Mouse (Mus musculus): ENCODE results near the gene Egfl7. TPM values are rescaled to one million over a fixed set of nuclear protein-coding genes. Genes with fewer than 3 reads are reported as not detected.

The Egfl7 gene
- polyA plus RNA-seq, 1 experiment from 2014 or later: 64.8 TPM

DNA sequence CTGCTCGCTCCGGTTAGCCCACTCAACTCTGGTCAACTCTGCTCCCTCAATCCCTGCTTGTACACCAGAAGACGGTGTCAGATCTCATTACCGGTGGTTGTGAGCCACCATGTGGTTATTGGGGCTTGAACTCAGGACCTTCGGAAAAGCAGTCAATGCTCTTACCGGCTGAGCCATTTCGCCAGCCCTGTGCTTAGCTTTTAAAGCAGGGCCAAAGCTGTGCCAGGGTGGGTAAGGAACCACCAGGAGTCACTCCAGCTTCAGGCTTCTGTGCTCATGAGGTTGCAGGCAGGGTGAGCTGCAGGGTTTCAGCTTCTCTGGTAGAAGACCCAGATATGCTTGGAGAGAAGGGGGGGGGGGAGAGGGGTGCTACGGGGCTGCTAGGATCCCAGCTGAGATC is 25.5 kb downstream of the Egfl7 start:
- peaks cover 53% of the 10 kb centered on the region for H3K27me3 ChIP-seq
- 85% methylated on average over 8 of the region's 8 CpGs for WGBS

DNA sequence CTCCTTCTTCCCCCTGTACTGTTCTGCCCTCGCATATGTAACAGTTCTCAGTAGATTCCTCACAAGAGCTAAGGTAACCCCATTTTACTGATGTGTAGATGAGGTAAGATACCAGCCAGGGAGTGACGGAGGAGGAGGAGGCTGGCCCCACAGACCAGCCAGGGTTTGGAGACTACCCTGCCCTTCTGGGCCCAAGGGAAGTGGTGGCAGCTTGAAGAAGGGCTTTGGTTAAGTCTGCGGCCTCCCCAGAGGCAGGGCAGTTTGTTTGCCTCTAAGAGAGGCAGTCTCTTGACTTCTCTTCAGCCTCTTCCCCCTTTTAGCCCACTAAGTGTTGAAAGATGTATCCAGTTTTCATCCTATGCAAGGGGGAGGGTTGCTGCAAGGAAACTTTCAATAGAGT is 26.8 kb downstream of the Egfl7 start:
- Histone ChIP-seq H3K36me3 (no peaks in the 10 kb centered on the region), H3K4me2 (replicated peaks) (no peak overlapping the region), H3K27ac (replicated peaks) (no peak overlapping the region), H3K9me3 (no peaks in the 10 kb centered on the region), H3K27me3 (peaks cover 53% of the 10 kb centered on the region), H3K4me3 (no peak overlapping the region), H3K4me1 (peaks cover 14% of the 10 kb centered on the region), H3K9ac (replicated peaks) (no peak overlapping the region)
- 91% methylated on average over 3 of the region's 3 CpGs for WGBS
- no peak for ATAC-seq (ENCODE audit: low FRiP score, low read depth)

More for the DNA sequence above, 25.5 kb downstream of the Egfl7 start:
- no peak for ATAC-seq (ENCODE audit: low FRiP score, low read depth)
- Histone ChIP-seq H3K4me2 (replicated peaks) (no peak overlapping the region), H3K9ac (replicated peaks) (no peak overlapping the region), H3K4me1 (peaks cover 14% of the 10 kb centered on the region), H3K27ac (replicated peaks) (no peak overlapping the region), H3K4me3 (no peak overlapping the region), H3K36me3 (no peaks in the 10 kb centered on the region), H3K9me3 (no peaks in the 10 kb centered on the region)

DNA sequence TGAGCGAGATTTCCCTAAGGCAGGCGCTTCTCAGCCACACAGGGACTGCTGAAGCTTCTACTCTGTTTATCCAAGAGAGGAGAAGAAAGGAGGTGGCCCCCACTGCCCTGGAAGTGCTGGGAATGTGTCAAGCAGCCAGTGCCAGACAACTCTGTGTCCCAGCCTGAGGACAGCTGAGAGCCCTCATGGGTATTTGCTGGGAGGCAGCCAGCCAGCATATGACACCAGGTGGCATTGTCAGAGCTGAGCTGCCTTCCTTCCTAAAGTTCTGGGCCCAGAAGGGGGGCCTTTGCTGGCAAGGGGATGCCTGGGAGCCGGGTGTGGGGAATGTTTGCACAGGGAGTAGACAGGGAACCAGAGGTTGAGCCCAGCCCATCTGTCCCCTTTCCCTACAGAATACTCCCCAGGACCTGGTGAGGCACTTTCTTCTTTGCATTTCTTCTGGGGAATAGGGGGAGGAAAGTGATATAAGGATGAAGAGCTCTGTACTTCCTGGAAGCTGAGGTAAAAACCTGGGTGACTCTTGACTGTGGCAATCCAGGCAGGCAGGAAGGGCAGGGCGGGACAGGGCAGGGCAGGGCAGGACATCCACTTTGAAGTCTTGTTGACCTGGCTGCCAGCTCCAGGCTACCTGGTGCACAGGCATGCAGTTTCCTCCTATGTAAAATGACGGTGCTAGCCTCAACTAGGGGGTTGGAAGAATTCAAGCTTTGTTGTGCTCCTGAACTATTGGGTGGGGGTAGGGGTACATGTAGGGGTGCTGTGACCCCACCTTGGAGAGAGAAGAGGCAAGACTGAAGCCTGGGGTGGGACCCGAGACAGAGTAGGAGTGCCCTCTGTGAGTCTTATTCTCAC is 27.5 kb downstream of the Egfl7 start:
- no peak overlapping the region for H3K9ac ChIP-seq (replicated peaks)
- peaks cover 14% of the 10 kb centered on the region for H3K4me1 ChIP-seq
- ATAC-seq (ENCODE audit: low FRiP score, low read depth): no peak
- H3K27me3 ChIP-seq: peaks cover 53% of the 10 kb centered on the region
- no peak overlapping the region for H3K4me3 ChIP-seq
- H3K9me3 ChIP-seq: no peaks in the 10 kb centered on the region
- H3K4me2 ChIP-seq (replicated peaks): no peak overlapping the region
- H3K27ac ChIP-seq (replicated peaks): no peak overlapping the region
- no peaks in the 10 kb centered on the region for H3K36me3 ChIP-seq
- 59% methylated on average over 6 of the region's 6 CpGs for WGBS

DNA sequence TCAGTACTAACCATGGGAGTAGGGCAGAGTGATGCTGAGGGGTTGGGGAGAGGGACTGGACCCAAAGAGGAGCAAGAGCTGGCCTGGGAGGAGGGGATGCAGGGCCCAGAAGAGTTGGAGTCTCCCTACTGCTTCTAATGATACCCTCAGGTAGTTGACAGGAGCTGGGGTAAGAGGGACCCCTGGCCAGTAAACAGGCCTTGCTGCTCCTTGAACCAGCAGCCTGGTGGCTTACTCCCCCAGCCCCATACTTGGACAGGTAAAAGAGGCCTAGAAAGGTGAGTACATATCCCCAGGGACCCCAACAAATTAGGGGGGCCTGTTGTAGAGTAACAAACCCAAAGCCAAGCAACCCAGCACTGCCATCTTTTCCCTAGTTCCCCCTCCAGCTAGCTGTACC is 29.0 kb downstream of the Egfl7 start:
- Histone ChIP-seq H3K36me3 (no peaks in the 10 kb centered on the region), H3K4me2 (replicated peaks) (no peak overlapping the region), H3K9ac (replicated peaks) (no peak overlapping the region), H3K4me1 (peaks cover 8% of the 10 kb centered on the region), H3K4me3 (no peak overlapping the region), H3K27me3 (peaks cover 38% of the 10 kb centered on the region), H3K27ac (replicated peaks) (no peak overlapping the region), H3K9me3 (no peaks in the 10 kb centered on the region)
- no peak for ATAC-seq (ENCODE audit: low FRiP score, low read depth)

DNA sequence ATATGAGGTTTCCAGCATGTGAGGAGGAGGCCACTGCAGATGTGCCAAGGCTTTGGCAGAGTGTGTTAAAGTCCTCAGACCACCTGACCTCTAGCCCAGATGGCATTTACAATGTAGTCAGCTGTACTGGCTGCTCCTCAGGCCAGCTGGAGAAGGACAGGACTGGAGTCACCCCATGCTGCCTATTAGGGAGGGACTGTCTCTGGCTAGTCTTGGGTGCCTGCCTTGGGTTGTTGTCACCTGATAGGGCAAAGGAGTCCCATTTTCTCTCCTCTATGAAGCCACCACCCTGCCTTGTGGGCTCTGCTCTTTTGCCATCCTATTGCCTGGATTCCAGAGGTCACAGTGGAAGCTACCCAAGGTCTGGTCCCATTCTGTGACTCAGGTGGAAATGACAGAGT is 29.4 kb downstream of the Egfl7 start:
- no peak overlapping the region for H3K4me3 ChIP-seq
- H3K9ac ChIP-seq (replicated peaks): no peak overlapping the region
- H3K27ac ChIP-seq (replicated peaks): no peak overlapping the region
- peaks cover 3% of the 10 kb centered on the region for H3K4me1 ChIP-seq
- peaks cover 33% of the 10 kb centered on the region for H3K27me3 ChIP-seq
- no peak for ATAC-seq (ENCODE audit: low FRiP score, low read depth)
- H3K4me2 ChIP-seq (replicated peaks): no peak overlapping the region
- H3K9me3 ChIP-seq: no peaks in the 10 kb centered on the region
- no peaks in the 10 kb centered on the region for H3K36me3 ChIP-seq

DNA sequence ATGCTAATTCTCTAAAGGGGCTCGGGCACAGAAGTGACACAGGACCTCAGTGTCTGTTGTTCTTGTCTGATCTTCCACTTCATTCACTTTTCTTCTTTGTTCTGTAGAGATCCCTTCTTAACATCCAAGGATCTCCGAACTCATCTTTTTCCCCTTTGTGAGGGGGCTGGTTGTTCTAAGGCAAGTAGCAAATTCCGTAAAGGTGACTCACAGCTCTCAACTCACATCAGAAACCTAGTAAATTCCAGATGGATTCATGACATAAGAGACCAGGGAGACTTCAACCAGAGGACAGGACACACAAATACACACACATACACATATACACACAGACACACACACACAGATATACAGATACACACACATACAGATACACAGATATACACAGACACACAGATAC is 30.7 kb downstream of the Egfl7 start:
- no peaks in the 10 kb centered on the region for H3K36me3 ChIP-seq
- WGBS: 66% methylated on average over 3 of the region's 3 CpGs
- H3K4me2 ChIP-seq (replicated peaks): no peak overlapping the region
- H3K27ac ChIP-seq (replicated peaks): no peak overlapping the region
- H3K4me1 ChIP-seq: no peaks in the 10 kb centered on the region
- H3K9ac ChIP-seq (replicated peaks): no peak overlapping the region
- H3K27me3 ChIP-seq: peaks cover 26% of the 10 kb centered on the region
- no peaks in the 10 kb centered on the region for H3K9me3 ChIP-seq
- no peak for ATAC-seq (ENCODE audit: low FRiP score, low read depth)
- H3K4me3 ChIP-seq: no peak overlapping the region

DNA sequence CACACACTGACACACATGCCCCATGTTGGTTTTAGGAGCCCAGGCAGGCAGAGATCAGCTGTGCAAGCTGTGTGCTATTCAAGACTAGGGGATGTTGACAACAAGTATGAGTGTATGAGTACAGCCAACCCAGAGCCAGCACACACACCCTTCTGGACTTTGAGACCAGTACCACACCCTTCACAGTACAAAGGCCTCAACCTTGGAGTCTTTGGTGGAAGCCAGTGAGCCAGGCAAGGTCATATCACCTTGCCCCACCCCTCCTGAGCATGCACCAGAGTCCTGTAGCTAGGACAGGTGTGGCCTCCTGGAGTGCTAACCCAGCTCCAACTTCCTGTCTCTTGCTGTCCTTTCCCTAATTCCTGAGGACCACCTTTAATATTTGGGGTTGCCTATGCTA is 31.2 kb downstream of the Egfl7 start:
- H3K4me2 ChIP-seq (replicated peaks): no peak overlapping the region
- peaks cover 21% of the 10 kb centered on the region for H3K27me3 ChIP-seq
- H3K36me3 ChIP-seq: no peaks in the 10 kb centered on the region
- H3K4me3 ChIP-seq: no peak overlapping the region
- no peaks in the 10 kb centered on the region for H3K9me3 ChIP-seq
- H3K27ac ChIP-seq (replicated peaks): no peak overlapping the region
- ATAC-seq (ENCODE audit: low FRiP score, low read depth): no peak
- H3K9ac ChIP-seq (replicated peaks): no peak overlapping the region
- H3K4me1 ChIP-seq: no peaks in the 10 kb centered on the region

DNA sequence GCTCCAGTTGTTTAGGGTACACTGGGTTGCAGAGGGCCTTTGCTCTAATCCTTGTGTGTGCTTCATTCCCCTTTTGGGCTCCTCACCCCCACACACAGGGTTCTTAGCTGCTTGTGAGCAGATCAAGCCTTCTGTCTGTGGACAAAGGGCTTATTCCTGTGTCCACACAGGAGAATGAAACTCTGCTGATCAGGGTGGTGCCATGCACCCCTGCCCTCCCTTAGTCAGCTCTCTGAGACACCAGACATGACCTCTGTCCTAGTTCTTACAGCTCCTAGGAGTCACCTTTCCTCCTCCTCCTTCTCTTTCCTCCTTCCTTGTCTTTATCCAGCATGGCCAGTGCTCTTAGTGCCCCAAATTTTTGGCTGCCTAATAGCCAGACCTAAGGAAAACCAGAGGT is 32.1 kb downstream of the Egfl7 start:
- peaks cover 16% of the 10 kb centered on the region; the same call in 1 of the 2 replicates for H3K27me3 ChIP-seq
- no peaks in the 10 kb centered on the region for H3K4me1 ChIP-seq
- no peaks in the 10 kb centered on the region for H3K36me3 ChIP-seq
- ATAC-seq (ENCODE audit: low FRiP score, low read depth): no peak
- H3K9me3 ChIP-seq: no peaks in the 10 kb centered on the region
- H3K4me2 ChIP-seq (replicated peaks): no peak overlapping the region
- H3K27ac ChIP-seq (replicated peaks): no peak overlapping the region
- H3K9ac ChIP-seq (replicated peaks): no peak overlapping the region
- no peak overlapping the region for H3K4me3 ChIP-seq

DNA sequence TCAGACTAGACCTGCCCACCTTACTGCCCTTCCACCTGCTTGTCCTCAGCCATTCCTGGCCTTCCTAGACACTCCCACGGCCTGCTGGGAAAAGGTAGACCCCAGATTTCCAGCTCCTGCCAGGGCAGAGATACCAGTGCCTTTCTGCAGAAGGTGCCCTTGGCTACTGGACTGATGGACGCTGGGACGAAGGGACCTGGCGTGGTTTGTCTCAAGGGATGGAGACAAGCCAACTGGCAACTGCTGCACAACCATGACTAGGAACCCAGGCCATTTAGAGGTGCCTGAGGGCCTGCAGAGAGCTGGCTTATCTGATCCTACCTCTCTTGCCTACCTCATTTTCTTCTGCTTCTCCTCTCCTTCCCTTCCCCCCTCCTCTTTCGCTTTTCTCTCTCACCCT is 35.1 kb downstream of the Egfl7 start:
- 86% methylated on average over 5 of the region's 5 CpGs for WGBS
- H3K9ac ChIP-seq (replicated peaks): no peak overlapping the region
- H3K4me1 ChIP-seq: no peaks in the 10 kb centered on the region
- H3K9me3 ChIP-seq: no peaks in the 10 kb centered on the region
- ATAC-seq (ENCODE audit: low FRiP score, low read depth): no peak
- H3K4me3 ChIP-seq: no peak overlapping the region
- no peaks in the 10 kb centered on the region for H3K36me3 ChIP-seq
- H3K27me3 ChIP-seq: 0 out of 2 replicates have a peak, but pooled peaks cover 4% of the 10 kb centered on the region
- no peak overlapping the region for H3K27ac ChIP-seq (replicated peaks)
- no peak overlapping the region for H3K4me2 ChIP-seq (replicated peaks)

DNA sequence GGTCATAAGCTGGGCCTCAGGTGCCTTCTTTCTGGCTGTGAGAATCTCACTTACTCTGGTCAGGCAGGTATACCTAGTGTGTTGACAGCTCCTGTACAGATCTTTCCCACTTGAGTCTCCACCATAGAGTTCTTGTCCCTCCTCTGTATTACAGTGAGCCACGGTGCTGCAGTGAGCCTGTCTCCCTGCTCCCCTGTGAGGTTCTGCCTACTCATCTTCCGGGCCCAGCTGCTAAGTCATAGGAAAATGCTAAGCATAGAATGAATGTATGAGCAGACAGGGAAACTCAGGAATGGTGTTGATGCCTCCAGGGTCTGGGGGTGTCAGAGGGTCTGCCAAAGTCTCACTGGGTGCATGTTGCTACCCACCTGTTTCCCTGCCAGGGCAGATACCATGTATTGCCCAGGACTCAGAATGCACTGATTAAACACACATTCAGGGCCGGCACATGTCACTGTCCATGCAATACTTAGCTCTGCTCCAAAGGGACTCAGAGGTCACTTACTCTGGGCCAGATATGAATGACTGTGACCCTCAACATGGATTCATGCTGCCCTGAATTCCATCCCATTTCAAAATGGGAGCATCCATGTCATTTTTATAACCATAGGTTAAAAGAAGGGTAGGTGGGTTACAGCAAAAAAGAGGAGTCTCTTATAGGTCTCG is 35.8 kb downstream of the Egfl7 start:
- Histone ChIP-seq H3K9ac (replicated peaks) (no peak overlapping the region), H3K36me3 (no peaks in the 10 kb centered on the region), H3K4me3 (no peak overlapping the region), H3K4me1 (no peaks in the 10 kb centered on the region), H3K9me3 (no peaks in the 10 kb centered on the region), H3K27ac (replicated peaks) (no peak overlapping the region), H3K27me3 (0 out of 2 replicates have a peak, but pooled peaks cover 4% of the 10 kb centered on the region), H3K4me2 (replicated peaks) (no peak overlapping the region)
- no peak for ATAC-seq (ENCODE audit: low FRiP score, low read depth)
- WGBS: 86% methylated on average over 4 of the region's 4 CpGs

DNA sequence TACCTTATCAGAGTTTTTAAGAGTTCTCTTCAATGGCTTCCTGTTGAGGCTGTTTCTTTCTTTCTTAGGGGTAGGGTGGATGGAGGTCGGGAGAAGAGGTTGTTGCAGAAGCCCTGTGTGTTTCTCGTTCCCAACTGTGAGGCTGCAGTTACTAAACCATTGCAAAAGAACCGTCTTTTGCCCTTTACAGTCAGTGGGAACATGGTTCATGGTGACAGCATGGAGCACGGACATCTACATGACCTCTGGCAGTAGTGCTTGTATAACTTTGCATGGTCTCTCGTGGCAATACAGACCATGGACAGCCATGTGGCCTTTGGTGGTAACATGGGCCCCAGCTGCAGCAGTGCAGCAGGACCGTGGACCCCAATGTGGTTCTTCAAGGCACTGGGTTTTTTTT is 37.5 kb downstream of the Egfl7 start:
- Histone ChIP-seq H3K27ac (replicated peaks) (no peak overlapping the region), H3K36me3 (no peaks in the 10 kb centered on the region), H3K9me3 (no peaks in the 10 kb centered on the region), H3K4me2 (replicated peaks) (no peak overlapping the region), H3K4me1 (no peaks in the 10 kb centered on the region), H3K9ac (replicated peaks) (no peak overlapping the region), H3K4me3 (no peak overlapping the region), H3K27me3 (0 out of 2 replicates have a peak, but pooled peaks cover 4% of the 10 kb centered on the region)
- 83% methylated on average over 6 of the region's 6 CpGs for WGBS
- ATAC-seq (ENCODE audit: low FRiP score, low read depth): no peak

DNA sequence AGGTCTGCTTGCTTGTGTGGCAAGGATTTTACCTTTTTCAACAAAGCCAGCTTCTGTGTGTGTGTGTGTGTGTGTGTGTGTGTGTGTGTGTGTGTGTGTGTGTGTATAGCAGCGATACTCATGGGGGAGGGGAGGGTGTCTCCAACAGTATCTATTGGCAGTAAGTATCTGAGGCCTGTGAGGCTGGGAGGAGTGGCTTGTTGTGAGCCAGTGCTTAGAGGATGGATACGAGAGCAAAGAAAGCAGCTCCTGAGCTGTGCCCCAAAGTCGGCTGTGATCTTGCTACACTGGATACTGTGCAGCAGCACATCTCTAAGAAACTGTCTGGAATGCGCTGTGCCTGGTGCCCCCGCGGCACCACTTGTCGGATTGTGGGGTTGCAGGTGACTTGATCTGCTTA is 38.1 kb downstream of the Egfl7 start:
- no peak overlapping the region for H3K27ac ChIP-seq (replicated peaks)
- H3K36me3 ChIP-seq: no peaks in the 10 kb centered on the region
- H3K9ac ChIP-seq (replicated peaks): no peak overlapping the region
- ATAC-seq (ENCODE audit: low FRiP score, low read depth): no peak
- H3K4me2 ChIP-seq (replicated peaks): no peak overlapping the region
- H3K4me3 ChIP-seq: no peak overlapping the region
- no peaks in the 10 kb centered on the region for H3K9me3 ChIP-seq
- H3K27me3 ChIP-seq: 0 out of 2 replicates have a peak, but pooled peaks cover 4% of the 10 kb centered on the region
- WGBS: 60% methylated on average over 7 of the region's 7 CpGs
- H3K4me1 ChIP-seq: no peaks in the 10 kb centered on the region
